Mouse (Mus musculus) intestine, embryonic 15.5 days (tissue): ENCODE measurements around the gene Senp1. TPM values are rescaled to one million over a fixed set of nuclear protein-coding genes. Genes with fewer than 3 reads are reported as not detected.

Experiments used
- ATAC-seq: fragments of 200-750 bp; cut with Nextera tagmentation; 2 replicates; pipeline ENCODE4 v1.8.0; 2017; ENCODE audit warnings: moderate TSS enrichment, moderate library complexity
- H3K27ac ChIP-seq: fragments of 300-500 bp; sonication (generic); 2 replicates; pipeline ENCODE4 v1.5.1; 2015; ENCODE audit warnings: mild to moderate bottlenecking, inconsistent platforms
- H3K27me3 ChIP-seq: fragments of 300-500 bp; sonication (generic); replicated peaks from 2 replicates; pipeline ENCODE4 v1.6.1; 2015; ENCODE audit warnings: inconsistent platforms
- H3K36me3 ChIP-seq: fragments of 300-500 bp; sonication (generic); 2 replicates; pipeline ENCODE4 v1.6.1; 2015; ENCODE audit warnings: inconsistent platforms
- H3K4me1 ChIP-seq: fragments of 300-500 bp; sonication (generic); replicated peaks from 2 replicates; pipeline ENCODE4 v1.6.1; 2015; ENCODE audit warnings: inconsistent platforms
- H3K4me2 ChIP-seq: fragments of 300-500 bp; sonication (generic); replicated peaks from 2 replicates; pipeline ENCODE4 v1.6.1; 2015; ENCODE audit warnings: mild to moderate bottlenecking, inconsistent platforms
- H3K4me3 ChIP-seq: fragments of 300-500 bp; sonication (generic); replicated peaks from 2 replicates; pipeline ENCODE4 v1.5.1; 2015; ENCODE audit warnings: inconsistent platforms
- H3K9ac ChIP-seq: fragments of 300-500 bp; sonication (generic); 2 replicates; pipeline ENCODE4 v1.6.1; 2015; ENCODE audit warnings: inconsistent platforms
- H3K9me3 ChIP-seq: fragments of 300-500 bp; sonication (generic); 2 replicates; pipeline ENCODE4 v1.6.1; 2016; ENCODE audit warnings: inconsistent platforms
- WGBS: fragments of 180-500 bp; shearing (Covaris S2); methylation state at CpG from one replicate; pipeline ENCODE4 v1.1.7; 2015; 5-methylcytosine and 5-hydroxymethylcytosine counted together
- polyA plus RNA-seq: library from polyadenylated mRNA; unstranded; fragments of >200 nt; fragmentation: Nextera tagmentation; extraction: Ambion mirVana; gene quantifications from 2 replicates; pipeline ENCODE4 v1.2.1, GENCODE M21; 2015

The Senp1 gene
- polyA plus RNA-seq, 1 experiment from 2014 or later: 27.4 TPM

DNA sequence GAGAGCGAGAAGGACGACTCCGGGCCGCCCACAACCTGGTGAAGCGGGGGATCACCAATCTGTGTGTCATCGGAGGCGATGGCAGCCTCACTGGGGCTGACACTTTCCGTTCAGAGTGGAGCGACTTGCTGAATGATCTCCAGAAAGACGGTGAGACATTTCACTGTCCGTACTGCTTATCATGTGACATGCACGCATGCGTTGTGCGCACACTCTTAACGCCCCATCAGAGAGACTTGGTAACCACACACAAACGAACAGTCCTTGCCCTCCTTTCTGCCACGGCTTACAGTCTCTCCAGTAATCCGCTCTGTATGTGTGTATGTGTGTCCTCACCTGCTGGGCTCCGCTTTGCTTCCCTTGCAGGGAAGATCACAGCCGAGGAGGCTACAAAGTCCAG lies 27.3 kb upstream of the Senp1 start:
- H3K36me3 ChIP-seq: peaks cover 18% of the 10 kb centered on the region

DNA sequence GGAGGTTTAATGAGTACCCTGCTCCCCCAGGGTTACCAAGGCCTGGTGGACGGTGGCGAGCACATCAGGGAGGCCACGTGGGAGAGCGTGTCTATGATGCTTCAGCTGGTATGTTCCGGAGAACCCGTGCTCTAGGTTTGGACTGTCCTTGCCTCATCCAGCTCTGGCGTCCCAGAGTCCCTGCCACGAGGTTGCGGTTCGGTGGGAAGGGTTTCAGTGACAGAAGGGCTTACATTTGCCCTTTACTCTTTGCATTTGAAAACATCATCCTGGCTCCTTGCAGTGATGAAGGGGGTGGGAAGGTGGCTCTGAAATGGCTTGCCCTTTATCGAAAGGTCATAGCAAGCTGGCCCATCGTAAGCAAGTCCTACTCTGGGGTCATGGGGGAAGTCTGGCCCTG lies 25.8 kb upstream of the Senp1 start:
- no peak for ATAC-seq
- 90% methylated on average over 12 of the region's 12 CpGs for WGBS
- Histone ChIP-seq H3K36me3 (peaks cover 18% of the 10 kb centered on the region), H3K9me3 (no peaks in the 10 kb centered on the region), H3K27ac (no peak overlapping the region), H3K4me1 (no peaks in the 10 kb centered on the region), H3K9ac (no peak overlapping the region), H3K27me3 (no peaks in the 10 kb centered on the region), H3K4me2 (no peak overlapping the region), H3K4me3 (no peak overlapping the region)

More for the DNA sequence above, 27.3 kb upstream of the Senp1 start:
- H3K9ac ChIP-seq: no peak overlapping the region
- no peaks in the 10 kb centered on the region for H3K27me3 ChIP-seq
- no peak for ATAC-seq
- no peak overlapping the region for H3K4me2 ChIP-seq
- H3K4me1 ChIP-seq: no peaks in the 10 kb centered on the region
- no peaks in the 10 kb centered on the region for H3K9me3 ChIP-seq
- WGBS: 94% methylated on average over 20 of the region's 20 CpGs
- H3K4me3 ChIP-seq: no peak overlapping the region
- H3K27ac ChIP-seq: no peak overlapping the region

GRCm38 (mm10) chr15:98116287-98116686 lies 22.7 kb upstream of the Senp1 start:
- no peak overlapping the region for H3K4me3 ChIP-seq
- WGBS: 86% methylated on average over 5 of the region's 5 CpGs
- ATAC-seq: no peak
- no peak overlapping the region for H3K27ac ChIP-seq
- H3K4me2 ChIP-seq: no peak overlapping the region
- no peaks in the 10 kb centered on the region for H3K27me3 ChIP-seq
- peaks cover 3% of the 10 kb centered on the region; the same call in 1 of the 2 replicates for H3K4me1 ChIP-seq
- H3K9ac ChIP-seq: no peak overlapping the region
- H3K9me3 ChIP-seq: no peaks in the 10 kb centered on the region
- peaks cover 4% of the 10 kb centered on the region; the same call in 1 of the 2 replicates for H3K36me3 ChIP-seq

DNA sequence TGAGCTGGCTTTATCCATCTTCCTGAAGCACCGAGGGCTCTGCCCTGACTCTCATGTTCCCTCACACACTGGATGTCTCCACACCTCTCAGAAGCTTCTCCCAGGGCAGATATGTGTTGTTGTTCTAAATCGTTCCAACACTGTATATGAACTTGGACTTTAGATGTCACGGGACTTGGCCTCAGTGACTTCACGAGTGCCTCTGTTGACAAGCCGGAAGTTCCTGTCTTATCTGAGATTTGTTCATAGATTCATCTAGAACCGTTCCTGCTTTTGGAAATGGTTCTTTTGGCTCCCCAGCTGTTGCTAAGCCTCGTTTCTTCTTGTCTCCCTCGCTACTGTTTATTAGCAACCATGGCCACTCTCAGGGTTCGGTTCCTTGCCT lies 22.2 kb upstream of the Senp1 start:
- H3K9me3 ChIP-seq: no peaks in the 10 kb centered on the region
- H3K4me1 ChIP-seq: peaks cover 3% of the 10 kb centered on the region; the same call in 1 of the 2 replicates
- H3K27me3 ChIP-seq: no peaks in the 10 kb centered on the region
- no peaks in the 10 kb centered on the region for H3K36me3 ChIP-seq
- 89% methylated on average over 9 of the region's 9 CpGs for WGBS
- no peak overlapping the region for H3K4me3 ChIP-seq
- no peak overlapping the region for H3K27ac ChIP-seq
- no peak overlapping the region for H3K4me2 ChIP-seq
- no peak overlapping the region for H3K9ac ChIP-seq
- ATAC-seq: no peak

- Histone ChIP-seq H3K27me3 (no peaks in the 10 kb centered on the region), H3K36me3 (no peaks in the 10 kb centered on the region), H3K4me2 (no peak overlapping the region), H3K9ac (no peak overlapping the region), H3K9me3 (no peaks in the 10 kb centered on the region), H3K4me3 (no peak overlapping the region), H3K4me1 (peaks cover 3% of the 10 kb centered on the region; the same call in 1 of the 2 replicates), H3K27ac (no peak overlapping the region)
- WGBS: 89% methylated on average over 10 of the region's 10 CpGs
- ATAC-seq: no peak
Measured at GRCm38 (mm10) chr15:98114852-98115778, 21.6 kb upstream of the Senp1 start.

DNA sequence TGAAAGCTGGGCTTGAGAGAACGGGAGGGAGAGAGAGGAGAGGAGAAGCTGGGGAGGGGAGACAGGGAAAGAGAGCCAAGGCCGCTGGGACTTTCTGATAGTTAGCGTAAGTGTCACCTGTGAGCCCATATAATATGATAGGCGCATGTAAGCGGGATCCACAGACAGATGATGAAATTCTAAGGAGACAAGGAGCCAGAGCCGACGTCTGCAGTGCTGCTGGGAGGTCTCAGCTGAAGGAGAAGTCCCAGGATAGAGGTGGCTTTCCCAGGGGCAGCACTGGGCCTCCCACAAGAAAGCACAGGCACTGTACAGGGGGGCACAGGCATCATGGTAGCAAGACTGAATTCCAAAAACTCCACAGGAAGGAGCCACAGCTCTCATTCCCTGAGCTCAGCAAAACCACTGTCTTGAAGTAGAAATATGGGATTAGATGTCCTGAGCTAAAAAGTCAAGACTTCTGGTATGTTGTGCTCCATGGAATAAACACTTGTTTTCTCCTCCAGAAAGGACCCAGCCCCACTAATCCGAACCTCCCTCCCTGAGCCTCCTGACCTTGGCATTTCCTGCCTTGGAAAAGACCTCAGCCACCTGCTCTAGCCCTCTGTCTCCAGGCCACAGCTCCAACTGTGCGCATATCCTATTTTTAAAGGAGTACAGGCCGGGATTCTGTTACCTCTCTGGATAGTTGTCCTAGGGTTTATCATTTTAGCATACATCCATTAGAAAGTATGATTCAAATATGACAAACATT lies 20.7 kb upstream of the Senp1 start:
- Histone ChIP-seq H3K9me3 (no peaks in the 10 kb centered on the region), H3K4me2 (no peak overlapping the region), H3K36me3 (no peaks in the 10 kb centered on the region), H3K4me1 (peaks cover 3% of the 10 kb centered on the region; the same call in 1 of the 2 replicates), H3K9ac (no peak overlapping the region), H3K27me3 (no peaks in the 10 kb centered on the region), H3K27ac (no peak overlapping the region), H3K4me3 (no peak overlapping the region)
- 88% methylated on average over 10 of the region's 10 CpGs for WGBS
- no peak for ATAC-seq

GRCm38 (mm10) chr15:98111791-98112190 lies 18.2 kb upstream of the Senp1 start:
- Histone ChIP-seq H3K27me3 (no peaks in the 10 kb centered on the region), H3K9me3 (no peaks in the 10 kb centered on the region), H3K9ac (no peak overlapping the region), H3K4me3 (no peak overlapping the region), H3K4me1 (peaks cover 12% of the 10 kb centered on the region), H3K27ac (no peak overlapping the region), H3K4me2 (no peak overlapping the region), H3K36me3 (no peaks in the 10 kb centered on the region)
- WGBS: 66% methylated on average over 5 of the region's 5 CpGs
- 0 out of 2 replicates have a peak, but pooled peaks have one; percentile 9 for ATAC-seq

- Histone ChIP-seq H3K4me3 (peak overlapping the region; percentile 68), H3K4me1 (peaks cover 12% of the 10 kb centered on the region), H3K27me3 (no peaks in the 10 kb centered on the region), H3K36me3 (no peaks in the 10 kb centered on the region), H3K9me3 (no peaks in the 10 kb centered on the region), H3K27ac (peak overlapping the region; percentile 68), H3K9ac (peak overlapping the region; percentile 78), H3K4me2 (peak overlapping the region; percentile 85)
- peak; percentile 94 for ATAC-seq
- WGBS: 3% methylated on average over 37 of the region's 37 CpGs
Measured at GRCm38 (mm10) chr15:98108297-98109152, 15.0 kb upstream of the Senp1 start.

DNA sequence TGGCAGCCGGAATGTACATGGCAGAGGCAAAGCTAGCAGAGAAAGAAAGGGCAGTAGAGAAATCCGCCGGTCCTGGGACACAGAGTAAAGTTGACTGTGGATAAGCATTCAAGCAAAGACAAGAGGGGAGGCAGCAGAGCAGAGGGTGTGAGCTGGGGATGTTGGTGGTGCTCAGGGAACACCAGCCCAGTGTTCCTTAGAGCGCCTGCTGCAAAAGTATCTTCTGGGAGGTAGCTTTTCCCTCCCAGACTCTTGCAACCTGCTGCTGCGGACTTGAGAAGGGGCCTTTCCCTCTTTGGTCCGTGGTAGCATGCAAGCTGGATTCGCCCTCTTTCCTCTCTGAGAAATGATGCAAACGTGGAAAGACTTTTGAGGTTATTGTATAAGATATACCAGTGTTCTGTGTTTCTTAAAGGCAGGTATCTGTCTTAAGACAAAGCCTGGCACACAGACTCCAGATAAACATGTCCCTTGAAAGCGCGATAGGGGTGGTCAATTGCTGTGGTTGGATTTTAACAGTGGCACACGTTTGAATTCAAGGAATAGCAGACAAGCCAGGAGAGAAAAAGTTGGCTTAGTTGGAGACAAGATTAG lies 14.3 kb upstream of the Senp1 start:
- Histone ChIP-seq H3K9ac (peak overlapping the region; percentile 78; the same call in 1 of the 2 replicates), H3K27me3 (no peaks in the 10 kb centered on the region), H3K27ac (peak overlapping the region; percentile 68; the same call in 1 of the 2 replicates), H3K36me3 (no peaks in the 10 kb centered on the region), H3K9me3 (no peaks in the 10 kb centered on the region), H3K4me1 (peaks cover 12% of the 10 kb centered on the region), H3K4me3 (peak overlapping the region; percentile 68), H3K4me2 (peak overlapping the region; percentile 85)
- WGBS: 24% methylated on average over 11 of the region's 11 CpGs
- ATAC-seq: peak; percentile 26

GRCm38 (mm10) chr15:98107230-98107629 lies 13.7 kb upstream of the Senp1 start:
- Histone ChIP-seq H3K9ac (no peak overlapping the region), H3K9me3 (no peaks in the 10 kb centered on the region), H3K27me3 (no peaks in the 10 kb centered on the region), H3K4me1 (peaks cover 12% of the 10 kb centered on the region), H3K27ac (peak overlapping the region; percentile 68; the same call in 1 of the 2 replicates), H3K4me3 (no peak overlapping the region), H3K36me3 (no peaks in the 10 kb centered on the region), H3K4me2 (peak overlapping the region; percentile 85)
- peak; percentile 67 for ATAC-seq
- 59% methylated on average over 6 of the region's 6 CpGs for WGBS

- Histone ChIP-seq H3K9ac (no peak overlapping the region), H3K4me3 (no peak overlapping the region), H3K4me2 (no peak overlapping the region), H3K36me3 (no peaks in the 10 kb centered on the region), H3K4me1 (peaks cover 10% of the 10 kb centered on the region), H3K27me3 (no peaks in the 10 kb centered on the region), H3K9me3 (no peaks in the 10 kb centered on the region), H3K27ac (no peak overlapping the region)
- WGBS: 60% methylated on average over 6 of the region's 6 CpGs
- no peak for ATAC-seq
Measured at GRCm38 (mm10) chr15:98106506-98106905, 13.0 kb upstream of the Senp1 start.
